Mouse (Mus musculus) hindbrain, embryonic 15.5 days (tissue): ENCODE data around the gene Ms4a4c. TPM values are rescaled to one million over a fixed set of nuclear protein-coding genes. Genes with fewer than 3 reads are reported as not detected.

Experiments used
- ATAC-seq: fragments of 200-750 bp; cut with Nextera tagmentation; 2 replicates; pipeline ENCODE4 v1.8.0; 2017; ENCODE audit warnings: low read depth, moderate number of reproducible peaks, moderate TSS enrichment; ENCODE audit not compliant: low FRiP score
- H3K27ac ChIP-seq: fragments of 300-500 bp; sonication (generic); replicated peaks from 2 replicates; pipeline ENCODE4 v1.5.1; 2015; ENCODE audit warnings: mild to moderate bottlenecking, inconsistent platforms
- H3K27me3 ChIP-seq: fragments of 300-500 bp; sonication (generic); 2 replicates; pipeline ENCODE4 v1.6.1; 2015; ENCODE audit warnings: control low read depth, inconsistent platforms
- H3K36me3 ChIP-seq: fragments of 300-500 bp; sonication (generic); 2 replicates; pipeline ENCODE4 v1.6.1; 2015; ENCODE audit warnings: control low read depth, inconsistent platforms
- H3K4me1 ChIP-seq: fragments of 300-500 bp; sonication (generic); replicated peaks from 2 replicates; pipeline ENCODE4 v1.6.1; 2015; ENCODE audit warnings: control low read depth, inconsistent platforms
- H3K4me2 ChIP-seq: fragments of 300-500 bp; sonication (generic); 2 replicates; pipeline ENCODE4 v1.6.1; 2015; ENCODE audit warnings: moderate library complexity, mild to moderate bottlenecking, inconsistent platforms
- H3K4me3 ChIP-seq: fragments of 300-500 bp; sonication (generic); 2 replicates; pipeline ENCODE4 v1.5.1; 2015; ENCODE audit warnings: mild to moderate bottlenecking, inconsistent platforms
- H3K9ac ChIP-seq: fragments of 300-500 bp; sonication (generic); 2 replicates; pipeline ENCODE4 v1.6.1; 2015; ENCODE audit warnings: inconsistent platforms
- H3K9me3 ChIP-seq: fragments of 300-500 bp; sonication (generic); 2 replicates; pipeline ENCODE4 v1.6.1; 2016; ENCODE audit warnings: control low read depth, inconsistent platforms
- WGBS: fragments of 180-500 bp; shearing (Covaris S2); methylation state at CpG from one replicate; pipeline ENCODE4 v1.1.7; 2015; 5-methylcytosine and 5-hydroxymethylcytosine counted together
- polyA plus RNA-seq: library from polyadenylated mRNA; unstranded; fragments of >200 nt; fragmentation: Nextera tagmentation; extraction: Ambion mirVana; gene quantifications from 2 replicates; pipeline ENCODE4 v1.2.1, GENCODE M21; 2015

Ms4a4c gene
- polyA plus RNA-seq: 2.1 TPM in 1 of 2 replicates, not detected in the other

DNA sequence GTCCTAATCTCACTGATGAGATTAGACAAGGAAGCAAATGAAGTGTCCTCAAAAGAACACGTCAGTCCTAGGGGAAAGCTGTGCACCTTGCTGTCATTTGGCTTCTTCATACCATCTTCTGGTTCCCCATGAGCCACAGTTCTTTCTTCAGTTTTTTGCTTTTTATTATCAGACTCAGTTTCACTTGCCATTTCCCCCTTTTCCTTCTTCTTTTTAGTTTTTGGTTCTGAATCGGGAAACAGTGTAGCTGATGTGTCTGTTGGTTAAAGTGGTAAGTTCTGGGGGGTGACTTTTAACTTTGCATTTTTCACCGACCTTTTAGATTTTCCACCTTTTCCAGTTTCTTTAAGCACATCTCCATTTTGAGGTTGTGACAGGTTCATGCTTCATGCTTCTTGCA, at the start of gene Ms4a4c:
Ms4a4c (plus strand) TSS at position 244 of the 400 bp plus-strand sequence.
- ATAC-seq: no peak
- WGBS: 95% methylated on average over 3 of the region's 3 CpGs

DNA sequence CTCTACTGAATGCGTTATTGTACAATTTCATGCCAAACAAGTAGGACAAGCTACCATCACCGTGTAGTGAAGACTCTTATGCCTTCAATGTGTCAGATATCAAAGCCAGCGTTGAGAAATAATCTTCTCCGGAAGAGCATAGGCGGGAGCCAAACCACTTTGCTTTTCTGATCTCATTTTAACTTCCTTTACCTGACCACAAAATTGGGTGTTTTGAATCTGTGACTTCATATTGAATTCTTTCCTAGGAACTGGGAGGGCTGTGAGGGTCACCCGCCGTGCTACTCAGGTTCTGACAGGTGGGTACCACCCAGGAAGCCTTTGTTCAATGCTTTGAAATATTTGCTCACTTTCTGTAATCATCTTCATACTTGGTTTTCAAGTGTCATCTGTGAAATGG, 48.8 kb upstream of the Ms4a4c start:
- H3K4me1 ChIP-seq: no peaks in the 10 kb centered on the region
- ATAC-seq: no peak
- H3K4me3 ChIP-seq: no peak overlapping the region
- 91% methylated on average over 7 of the region's 7 CpGs for WGBS
- no peaks in the 10 kb centered on the region for H3K36me3 ChIP-seq
- no peaks in the 10 kb centered on the region for H3K27me3 ChIP-seq
- no peak overlapping the region for H3K4me2 ChIP-seq
- H3K9me3 ChIP-seq: no peaks in the 10 kb centered on the region
- H3K9ac ChIP-seq: no peak overlapping the region
- H3K27ac ChIP-seq: no peak overlapping the region

More for the DNA sequence above, at the start of gene Ms4a4c:
- no peak within 1 kb of the TSS for H3K4me3 ChIP-seq
- H3K4me1 ChIP-seq: no peaks in the 10 kb centered on the region
- no peaks in the 10 kb centered on the region for H3K27me3 ChIP-seq
- H3K27ac ChIP-seq: no peak within 1 kb of the TSS
- no peaks in the 10 kb centered on the region for H3K36me3 ChIP-seq
- H3K9ac ChIP-seq: no peak within 1 kb of the TSS
- no peak within 1 kb of the TSS for H3K4me2 ChIP-seq
- H3K9me3 ChIP-seq: no peaks in the 10 kb centered on the region

DNA sequence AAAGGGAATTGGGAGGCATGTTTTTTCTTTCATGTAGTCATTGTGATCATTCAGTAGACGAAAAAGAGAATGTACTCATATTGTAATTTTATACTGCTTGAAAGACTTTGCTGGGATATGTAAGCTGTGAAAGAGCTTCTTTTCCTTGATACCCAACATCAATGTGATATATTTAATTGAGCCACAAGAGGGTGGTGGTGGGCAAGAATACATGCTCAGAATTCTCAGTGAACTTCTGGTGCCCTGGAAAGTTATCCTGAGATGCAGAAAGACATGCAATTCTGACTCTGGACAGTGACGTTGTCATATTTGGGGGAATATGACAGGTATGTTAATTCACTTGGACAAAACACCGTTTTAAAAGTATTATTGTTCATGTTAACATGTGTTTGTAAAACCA, 44.5 kb upstream of the Ms4a4c start:
- H3K9ac ChIP-seq: no peak overlapping the region
- no peaks in the 10 kb centered on the region for H3K4me1 ChIP-seq
- H3K27ac ChIP-seq: no peak overlapping the region
- no peaks in the 10 kb centered on the region for H3K9me3 ChIP-seq
- no peak overlapping the region for H3K4me3 ChIP-seq
- H3K36me3 ChIP-seq: no peaks in the 10 kb centered on the region
- no peaks in the 10 kb centered on the region for H3K27me3 ChIP-seq
- 70% methylated on average over 3 of the region's 3 CpGs for WGBS
- no peak for ATAC-seq
- no peak overlapping the region for H3K4me2 ChIP-seq

DNA sequence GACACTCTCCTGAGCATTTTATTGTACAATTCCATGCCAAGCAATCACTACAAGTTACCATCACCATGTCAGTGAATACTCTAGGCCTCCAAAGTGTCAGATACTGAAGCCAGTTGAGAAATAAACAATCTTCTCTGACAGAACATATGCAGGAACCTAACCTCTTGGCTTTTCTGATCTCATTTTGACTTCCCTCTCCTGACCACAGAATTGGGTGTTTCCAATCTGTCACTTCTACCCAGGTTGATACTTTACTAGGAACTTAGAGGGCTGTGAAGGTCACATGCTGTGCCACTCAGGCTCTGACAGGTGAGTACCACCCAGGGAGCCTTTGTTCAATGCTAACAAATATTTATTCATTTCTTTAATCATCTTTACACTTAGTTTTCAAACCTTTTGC, 42.6 kb upstream of the Ms4a4c start:
- no peak for ATAC-seq
- H3K4me1 ChIP-seq: no peaks in the 10 kb centered on the region
- no peak overlapping the region for H3K9ac ChIP-seq
- H3K9me3 ChIP-seq: no peaks in the 10 kb centered on the region
- no peak overlapping the region for H3K27ac ChIP-seq
- no peaks in the 10 kb centered on the region for H3K27me3 ChIP-seq
- H3K4me2 ChIP-seq: no peak overlapping the region
- H3K36me3 ChIP-seq: no peaks in the 10 kb centered on the region
- no peak overlapping the region for H3K4me3 ChIP-seq

DNA sequence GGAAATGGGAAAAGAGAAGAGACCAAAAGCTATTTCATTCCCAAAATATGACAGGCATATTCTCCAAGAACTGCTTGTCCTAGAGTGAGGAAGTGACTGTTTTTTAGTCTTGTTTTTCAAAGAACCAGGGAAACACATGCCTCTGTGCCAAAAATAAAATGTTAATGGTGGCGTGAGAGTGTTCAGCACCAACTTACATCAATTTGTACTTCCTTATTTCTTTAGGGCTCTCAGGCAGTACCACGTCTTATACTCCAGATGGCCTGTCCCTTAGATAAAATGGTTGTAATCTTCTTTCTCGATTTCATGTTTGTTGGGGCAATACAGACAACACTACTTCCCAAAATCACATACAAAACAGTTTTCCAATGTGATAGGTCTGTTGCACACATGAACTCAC, 36.3 kb upstream of the Ms4a4c start:
- no peak overlapping the region for H3K4me2 ChIP-seq
- no peaks in the 10 kb centered on the region for H3K4me1 ChIP-seq
- no peak for ATAC-seq
- H3K36me3 ChIP-seq: no peaks in the 10 kb centered on the region
- H3K9ac ChIP-seq: no peak overlapping the region
- no peaks in the 10 kb centered on the region for H3K27me3 ChIP-seq
- H3K9me3 ChIP-seq: no peaks in the 10 kb centered on the region
- WGBS: 82% methylated on average over 3 of the region's 3 CpGs
- no peak overlapping the region for H3K4me3 ChIP-seq
- no peak overlapping the region for H3K27ac ChIP-seq

DNA sequence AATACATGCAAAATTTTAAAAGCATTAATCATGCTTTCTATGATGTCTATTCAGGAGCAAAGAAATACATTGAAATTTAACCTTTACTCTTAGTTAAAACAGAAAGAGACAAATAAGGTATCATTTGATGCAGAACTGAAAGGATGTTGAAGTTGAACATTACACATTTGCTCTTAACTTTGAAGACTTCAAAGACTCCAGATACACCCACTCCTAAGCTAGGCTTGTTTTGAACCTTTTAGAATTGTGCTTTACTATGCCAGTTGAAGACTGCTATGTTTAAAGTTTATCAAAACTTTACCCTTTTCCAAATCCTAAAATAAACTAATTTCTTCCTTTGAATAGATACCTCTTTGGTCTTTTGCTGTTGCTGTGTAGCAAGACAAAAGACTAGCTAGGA, 33.4 kb upstream of the Ms4a4c start:
- ATAC-seq: no peak
- Histone ChIP-seq H3K4me3 (no peak overlapping the region), H3K9ac (no peak overlapping the region), H3K36me3 (no peaks in the 10 kb centered on the region), H3K9me3 (no peaks in the 10 kb centered on the region), H3K4me1 (no peaks in the 10 kb centered on the region), H3K27ac (no peak overlapping the region), H3K4me2 (no peak overlapping the region), H3K27me3 (no peaks in the 10 kb centered on the region)

DNA sequence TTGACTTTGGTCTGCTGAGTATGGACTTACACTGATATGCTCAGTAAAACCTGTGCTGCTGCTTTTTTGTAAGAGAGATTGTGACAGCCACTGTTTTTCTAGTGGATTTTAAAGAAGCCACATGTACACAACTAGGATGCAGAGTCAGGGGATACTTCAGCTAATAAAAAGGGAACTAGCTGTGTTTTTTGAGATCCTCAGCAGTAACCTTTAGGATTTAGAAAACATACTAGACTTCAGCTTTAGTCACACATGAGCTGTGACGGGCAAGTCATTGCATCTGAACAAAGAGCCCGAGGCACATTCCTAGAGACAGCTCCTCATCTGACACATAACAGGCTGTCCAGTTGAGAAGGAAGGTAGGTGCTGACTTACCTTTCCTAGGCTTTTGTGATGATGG, 29.3 kb upstream of the Ms4a4c start, which contains the start of gene Ms4a4a:
Ms4a4a (plus strand) TSS at position 251 of the 400 bp plus-strand sequence.
- Histone ChIP-seq H3K4me1 (no peaks in the 10 kb centered on the region), H3K9ac (no peak within 1 kb of the TSS), H3K9me3 (no peaks in the 10 kb centered on the region), H3K27ac (no peak within 1 kb of the TSS), H3K4me3 (no peak within 1 kb of the TSS), H3K4me2 (no peak within 1 kb of the TSS), H3K36me3 (no peaks in the 10 kb centered on the region), H3K27me3 (no peaks in the 10 kb centered on the region)
- ATAC-seq: no peak
- 82% methylated on average over 2 of the region's 2 CpGs for WGBS

DNA sequence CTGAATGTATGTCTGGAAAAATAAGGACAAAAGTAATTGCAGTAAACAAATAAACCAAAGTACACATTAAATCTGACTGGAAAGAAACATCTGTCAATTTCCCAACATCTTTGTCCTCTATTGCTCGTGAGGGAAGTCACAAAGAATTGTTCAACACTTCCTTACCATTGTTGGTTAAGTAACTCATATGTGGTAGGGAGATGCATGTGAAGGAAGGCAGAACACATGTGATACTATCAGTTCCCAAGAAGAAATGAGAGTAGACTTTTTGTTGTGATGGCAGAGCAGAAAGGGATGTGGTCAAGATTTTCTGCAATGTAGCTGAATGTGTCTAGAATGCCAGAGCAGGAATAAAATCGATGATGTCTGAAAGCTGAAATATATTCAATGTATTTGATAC, 28.2 kb upstream of the Ms4a4c start:
- Histone ChIP-seq H3K36me3 (no peaks in the 10 kb centered on the region), H3K4me2 (no peak overlapping the region), H3K9me3 (no peaks in the 10 kb centered on the region), H3K27me3 (no peaks in the 10 kb centered on the region), H3K4me1 (no peaks in the 10 kb centered on the region), H3K27ac (no peak overlapping the region), H3K9ac (no peak overlapping the region), H3K4me3 (no peak overlapping the region)
- no peak for ATAC-seq
- WGBS: 88% methylated on average over 2 of the region's 2 CpGs

DNA sequence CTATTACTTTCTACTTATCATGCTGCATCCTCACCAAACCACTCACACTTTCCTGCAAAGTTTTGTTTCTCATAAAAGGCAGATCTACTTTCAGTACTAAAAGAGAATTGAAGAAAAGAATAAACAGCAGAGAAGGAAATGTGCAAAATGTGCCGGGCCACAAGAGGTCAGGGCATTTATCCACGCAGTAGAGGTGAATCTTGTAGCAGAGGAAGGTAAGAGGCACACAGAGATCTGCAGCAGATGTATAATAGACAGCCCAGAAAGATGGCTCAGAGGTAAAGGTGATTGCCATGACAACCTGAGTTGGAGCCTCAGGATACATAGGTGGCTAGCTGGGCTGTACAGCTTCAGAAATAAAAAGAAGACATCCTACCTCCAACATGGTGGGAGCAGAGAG, 17.5 kb upstream of the Ms4a4c start:
- H3K27me3 ChIP-seq: no peaks in the 10 kb centered on the region
- 85% methylated on average over 2 of the region's 2 CpGs for WGBS
- ATAC-seq: no peak
- H3K9me3 ChIP-seq: no peaks in the 10 kb centered on the region
- H3K36me3 ChIP-seq: no peaks in the 10 kb centered on the region
- H3K4me2 ChIP-seq: no peak overlapping the region
- H3K4me1 ChIP-seq: no peaks in the 10 kb centered on the region
- no peak overlapping the region for H3K27ac ChIP-seq
- no peak overlapping the region for H3K4me3 ChIP-seq
- H3K9ac ChIP-seq: no peak overlapping the region

DNA sequence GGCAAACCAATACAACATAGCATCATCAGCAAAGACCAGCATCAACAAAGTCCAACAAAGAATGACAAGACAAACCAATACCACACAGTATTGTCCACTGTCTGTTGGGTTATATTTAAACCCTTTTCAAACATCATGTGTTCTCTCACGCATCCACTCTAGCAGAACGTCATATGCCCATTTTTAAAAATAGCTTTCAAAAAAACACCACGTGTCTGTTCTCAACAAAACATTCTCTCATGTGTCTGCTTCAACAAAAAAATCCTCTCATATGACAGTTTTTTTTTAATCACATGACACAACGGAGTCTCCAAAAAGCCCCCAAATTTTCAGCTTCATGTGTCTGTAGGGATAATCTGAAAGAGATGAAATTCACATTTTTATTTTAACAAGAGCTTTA, 16.9 kb upstream of the Ms4a4c start:
- 84% methylated on average over 4 of the region's 4 CpGs for WGBS
- H3K4me3 ChIP-seq: no peak overlapping the region
- no peaks in the 10 kb centered on the region for H3K27me3 ChIP-seq
- H3K36me3 ChIP-seq: no peaks in the 10 kb centered on the region
- no peak for ATAC-seq
- no peaks in the 10 kb centered on the region for H3K9me3 ChIP-seq
- H3K4me1 ChIP-seq: no peaks in the 10 kb centered on the region
- no peak overlapping the region for H3K4me2 ChIP-seq
- H3K9ac ChIP-seq: no peak overlapping the region
- H3K27ac ChIP-seq: no peak overlapping the region

DNA sequence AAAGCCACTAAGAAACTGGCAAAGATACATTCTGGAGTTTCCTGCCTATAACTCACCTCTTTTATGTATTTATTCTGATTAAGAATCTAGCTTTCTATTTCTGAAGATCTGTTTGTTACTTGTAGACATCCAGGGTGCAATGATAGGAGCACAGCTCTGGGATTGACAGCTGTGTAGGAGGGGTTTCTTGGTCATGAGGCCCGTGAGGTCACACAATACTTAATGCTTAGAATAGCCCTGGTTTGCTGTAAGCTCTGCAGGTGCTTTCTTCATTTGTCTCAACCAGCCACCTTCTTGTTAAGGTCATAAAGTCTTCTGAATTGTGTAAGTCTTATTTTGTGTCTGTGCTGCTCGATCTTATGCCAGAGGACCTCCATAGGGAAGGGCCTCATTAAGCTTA, 15.6 kb upstream of the Ms4a4c start:
- H3K4me3 ChIP-seq: no peak overlapping the region
- ATAC-seq: no peak
- no peaks in the 10 kb centered on the region for H3K36me3 ChIP-seq
- 92% methylated on average over 2 of the region's 2 CpGs for WGBS
- H3K27ac ChIP-seq: no peak overlapping the region
- no peaks in the 10 kb centered on the region for H3K4me1 ChIP-seq
- H3K27me3 ChIP-seq: no peaks in the 10 kb centered on the region
- H3K9me3 ChIP-seq: no peaks in the 10 kb centered on the region
- no peak overlapping the region for H3K9ac ChIP-seq
- H3K4me2 ChIP-seq: no peak overlapping the region

DNA sequence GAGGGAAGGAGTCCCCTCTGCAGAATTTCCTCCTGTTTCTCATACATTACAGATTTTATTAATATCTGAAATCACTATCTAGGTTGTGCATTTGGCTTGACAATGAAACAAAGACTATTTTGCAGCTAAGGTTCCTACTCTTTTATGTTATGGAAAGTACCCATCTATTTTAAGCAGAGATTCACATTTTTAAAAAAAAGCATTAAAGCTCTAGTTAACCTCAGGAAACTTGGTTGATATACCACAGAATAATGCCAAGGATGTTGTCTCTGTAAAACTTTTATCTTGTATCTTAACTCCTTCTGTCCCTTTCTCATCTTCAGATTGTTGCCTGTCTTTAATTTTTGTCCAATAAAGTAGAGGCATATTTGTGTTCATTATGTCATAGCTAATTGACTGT, 8.8 kb upstream of the Ms4a4c start:
- no peak for ATAC-seq

DNA sequence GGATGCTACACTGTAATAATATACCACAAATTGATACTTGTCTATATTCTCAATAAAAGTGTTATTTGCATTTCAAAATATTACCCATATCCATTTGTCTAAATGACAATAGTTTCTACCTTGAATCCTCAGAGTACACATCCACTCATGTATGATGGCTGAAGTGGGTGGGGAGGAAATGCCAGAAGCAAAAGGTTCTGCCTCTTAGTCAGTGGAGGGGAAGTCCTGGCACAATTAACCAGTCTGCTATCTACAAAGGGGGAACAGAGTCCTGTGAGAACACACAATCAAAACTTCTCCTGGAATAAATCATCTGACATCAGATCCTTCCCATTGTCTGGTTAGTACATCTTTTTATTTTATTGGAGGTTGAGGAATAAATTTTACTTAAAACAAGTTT, 2.9 kb downstream of the Ms4a4c start:
- H3K4me3 ChIP-seq: no peak overlapping the region
- no peak overlapping the region for H3K9ac ChIP-seq
- no peaks in the 10 kb centered on the region for H3K9me3 ChIP-seq
- no peaks in the 10 kb centered on the region for H3K27me3 ChIP-seq
- no peaks in the 10 kb centered on the region for H3K4me1 ChIP-seq
- no peak overlapping the region for H3K27ac ChIP-seq
- no peak for ATAC-seq
- no peak overlapping the region for H3K4me2 ChIP-seq
- no peaks in the 10 kb centered on the region for H3K36me3 ChIP-seq

More for the DNA sequence above, 8.8 kb upstream of the Ms4a4c start:
- no peaks in the 10 kb centered on the region for H3K36me3 ChIP-seq
- no peaks in the 10 kb centered on the region for H3K27me3 ChIP-seq
- no peak overlapping the region for H3K9ac ChIP-seq
- H3K27ac ChIP-seq: no peak overlapping the region
- H3K4me2 ChIP-seq: no peak overlapping the region
- no peaks in the 10 kb centered on the region for H3K9me3 ChIP-seq
- H3K4me3 ChIP-seq: no peak overlapping the region
- no peaks in the 10 kb centered on the region for H3K4me1 ChIP-seq
